Mouse (Mus musculus) thymus, postnatal 14 days (tissue): Measurements from ENCODE around the gene 9330159F19Rik.

Source experiments
- DNase-seq: peaks from one replicate; pipeline ENCODE4 v3.0.0; 2021

9330159F19Rik gene

DNA sequence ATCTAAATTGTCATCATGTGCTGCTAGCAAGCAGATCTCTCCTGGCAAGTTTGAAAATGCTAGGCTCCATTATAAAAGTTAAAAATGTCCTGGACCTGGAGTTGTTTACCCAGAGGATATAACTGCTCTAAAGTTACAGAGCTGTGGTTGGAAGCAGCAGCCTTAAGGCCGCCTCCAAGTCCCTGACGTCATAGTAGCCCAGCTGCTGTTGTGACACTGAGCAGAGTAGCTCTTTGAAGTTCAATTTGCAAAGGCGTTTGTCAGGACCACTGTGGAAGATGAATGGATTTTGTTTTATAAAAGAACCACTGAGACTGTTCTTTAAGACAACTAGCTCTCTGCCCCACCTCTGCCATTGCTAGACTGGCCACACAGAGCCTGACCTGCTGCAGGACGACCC, at the start of gene 9330159F19Rik:
TSS of gene 9330159F19Rik (plus strand) at position 154 of the 400 bp plus-strand sequence.
- DNase-seq = no peak

DNA sequence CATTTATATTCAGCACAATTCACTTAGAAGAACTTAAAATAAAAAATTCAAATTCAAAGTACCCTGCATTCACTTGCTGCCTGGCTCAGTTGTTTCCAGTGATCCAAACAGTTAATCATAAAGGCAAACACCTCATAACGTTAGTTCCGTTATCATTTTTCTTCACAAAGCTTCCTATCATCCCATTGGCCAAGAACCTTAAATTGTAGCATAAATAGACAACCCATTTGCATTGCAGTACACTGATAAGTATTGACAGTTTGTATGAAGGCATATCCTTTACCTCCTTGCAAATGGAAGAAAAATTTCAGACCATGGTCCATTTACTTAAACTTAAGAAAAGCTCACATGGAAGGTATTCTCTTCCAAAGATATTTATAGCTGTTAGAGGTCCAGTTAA, 49.7 kb upstream of the 9330159F19Rik start:
- no peak for DNase-seq

DNA sequence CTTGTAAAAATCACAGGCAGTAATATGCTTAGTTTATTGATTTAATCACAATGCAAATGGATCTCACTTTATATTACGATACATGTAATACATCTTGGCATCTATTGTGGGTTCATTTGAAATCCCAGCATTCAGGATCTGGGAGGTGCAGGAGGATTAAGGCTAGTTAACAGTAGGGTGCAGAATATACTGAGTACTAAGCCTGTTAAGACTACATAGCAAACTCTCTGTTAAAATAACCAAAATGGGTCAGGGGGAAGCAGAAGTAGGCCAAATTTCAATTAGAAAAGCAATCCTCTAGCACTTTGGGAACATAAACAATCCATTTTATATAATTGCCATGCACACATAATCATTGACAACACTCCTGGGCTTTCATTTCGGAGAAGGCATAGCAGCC, 37.6 kb upstream of the 9330159F19Rik start:
- DNase-seq = no peak

DNA sequence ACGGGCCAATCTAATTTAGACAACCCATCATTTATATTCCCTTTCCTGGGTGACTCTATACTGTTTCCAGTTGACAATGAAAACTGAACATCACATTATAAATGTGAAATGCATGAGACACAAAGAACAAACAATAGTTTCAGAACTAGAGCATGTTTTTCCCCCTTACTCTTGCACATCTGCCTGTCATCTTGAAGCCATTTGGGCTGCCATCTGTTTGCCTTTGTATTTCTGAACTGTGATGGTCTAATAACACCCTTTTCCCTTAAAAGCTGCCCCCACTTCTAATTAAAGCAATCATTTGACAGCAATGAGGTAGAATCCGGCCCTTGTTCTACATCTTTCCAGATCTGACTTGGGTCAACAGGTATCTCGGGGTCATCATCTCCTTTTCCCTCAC, 35.8 kb upstream of the 9330159F19Rik start:
- DNase-seq = no peak

DNA sequence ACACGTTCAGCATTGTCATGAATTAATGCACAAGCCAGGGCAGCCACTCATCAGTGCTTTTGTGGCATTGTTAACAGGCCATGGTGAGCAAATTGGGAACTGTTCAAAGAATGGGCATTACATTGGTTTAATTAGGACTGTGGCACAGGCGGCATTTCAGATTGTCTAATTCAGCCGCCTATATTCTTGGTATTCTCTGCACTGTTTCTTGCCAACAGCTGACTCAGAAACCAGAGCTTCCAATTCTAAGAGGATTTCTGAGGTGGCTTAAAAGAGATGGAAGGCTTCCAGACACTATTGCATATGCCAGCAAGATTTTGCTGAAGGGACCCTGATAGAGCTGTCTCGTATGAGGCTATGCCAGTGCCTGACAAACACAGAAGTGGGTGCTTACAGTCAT, 34.5 kb upstream of the 9330159F19Rik start:
- no peak for DNase-seq

DNA sequence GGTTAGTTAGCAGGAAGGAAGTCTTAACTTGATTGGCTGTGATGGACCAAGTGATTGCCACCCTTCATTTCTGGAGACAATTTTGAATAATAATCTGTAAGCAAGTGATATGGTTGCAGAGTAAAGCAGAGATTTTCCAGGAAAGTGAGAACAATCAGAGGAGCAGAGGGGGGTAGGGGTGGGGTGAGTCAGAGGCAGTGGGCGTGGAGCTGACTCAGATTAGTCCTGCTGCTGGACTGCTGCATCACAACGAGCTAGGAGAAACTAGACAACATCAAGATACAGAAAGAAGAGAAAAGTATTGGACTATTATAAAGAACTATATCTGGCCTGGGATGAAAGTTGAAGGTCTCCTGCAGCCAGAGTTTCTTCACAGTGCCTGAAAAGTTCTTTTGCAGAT, 33.4 kb upstream of the 9330159F19Rik start:
- DNase-seq = no peak

DNA sequence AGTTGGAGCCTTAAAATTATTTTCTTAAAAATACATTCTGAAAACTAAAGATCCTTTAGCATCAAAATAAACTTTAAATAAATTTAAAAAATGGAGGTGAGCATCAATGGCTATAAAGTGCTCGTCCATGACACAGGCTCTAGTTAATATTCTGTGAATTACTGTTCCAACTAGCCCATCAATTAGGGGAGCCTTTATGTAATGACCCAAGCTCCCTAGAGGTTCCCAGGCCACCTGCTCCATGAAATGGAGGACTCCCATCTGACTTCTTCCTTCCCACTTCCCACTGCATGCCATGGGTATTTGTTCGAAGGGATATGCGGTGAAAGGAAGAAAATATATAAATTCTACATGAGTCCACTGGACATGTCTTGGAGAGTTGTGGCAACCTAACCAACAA, 31.2 kb upstream of the 9330159F19Rik start:
- DNase-seq = no peak

DNA sequence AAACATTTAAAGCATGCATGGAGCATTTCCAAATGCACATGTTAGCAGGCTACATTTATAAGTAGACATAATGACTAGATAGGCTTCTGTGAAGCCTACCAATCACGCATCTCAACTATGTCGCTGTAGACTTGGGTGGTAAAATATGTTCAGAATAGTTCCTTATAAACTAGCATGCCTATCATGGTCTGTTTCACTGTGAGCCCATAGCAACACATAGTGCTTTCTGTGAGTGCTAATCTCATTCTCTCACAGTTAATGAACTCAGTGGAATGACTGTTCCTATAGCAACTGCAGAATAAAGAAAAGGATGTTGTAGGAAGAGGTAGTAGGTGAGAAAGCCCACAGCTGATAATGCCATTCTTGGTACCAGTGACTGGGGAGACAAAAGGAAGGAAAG, 30.4 kb upstream of the 9330159F19Rik start:
- no peak for DNase-seq

DNA sequence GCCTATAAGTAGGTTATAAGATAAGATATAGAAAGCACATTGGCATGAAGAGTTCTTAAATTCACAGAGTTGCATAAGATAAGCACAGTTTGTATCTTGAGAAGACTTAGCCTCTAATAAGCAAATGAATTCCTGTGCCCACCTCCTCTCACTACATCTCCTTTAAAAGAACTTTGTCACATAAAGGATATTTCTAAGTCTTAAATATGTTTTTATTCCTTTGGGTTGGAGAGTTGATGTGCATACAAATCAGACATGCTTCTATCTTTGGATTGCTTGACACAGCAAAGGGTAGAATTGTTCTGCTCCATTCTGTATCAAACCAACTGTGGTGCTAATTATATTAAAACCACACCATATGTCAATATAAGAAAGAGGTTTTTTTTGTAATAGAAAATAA, 17.6 kb upstream of the 9330159F19Rik start:
- no peak for DNase-seq

DNA sequence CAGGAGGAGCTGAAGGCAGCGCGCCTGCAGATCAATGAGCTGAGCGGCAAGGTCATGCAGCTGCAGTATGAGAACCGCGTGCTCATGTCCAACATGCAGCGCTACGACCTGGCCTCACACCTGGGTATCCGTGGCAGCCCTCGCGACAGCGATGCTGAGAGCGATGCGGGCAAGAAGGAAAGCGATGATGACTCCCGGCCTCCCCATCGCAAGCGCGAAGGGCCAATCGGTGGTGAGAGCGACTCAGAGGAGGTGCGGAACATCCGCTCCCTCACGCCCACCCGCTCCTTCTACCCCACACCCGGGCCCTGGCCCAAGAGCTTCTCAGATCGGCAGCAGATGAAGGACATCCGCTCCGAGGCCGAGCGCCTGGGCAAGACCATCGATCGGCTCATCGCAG, 14.6 kb upstream of the 9330159F19Rik start:
- no peak for DNase-seq

DNA sequence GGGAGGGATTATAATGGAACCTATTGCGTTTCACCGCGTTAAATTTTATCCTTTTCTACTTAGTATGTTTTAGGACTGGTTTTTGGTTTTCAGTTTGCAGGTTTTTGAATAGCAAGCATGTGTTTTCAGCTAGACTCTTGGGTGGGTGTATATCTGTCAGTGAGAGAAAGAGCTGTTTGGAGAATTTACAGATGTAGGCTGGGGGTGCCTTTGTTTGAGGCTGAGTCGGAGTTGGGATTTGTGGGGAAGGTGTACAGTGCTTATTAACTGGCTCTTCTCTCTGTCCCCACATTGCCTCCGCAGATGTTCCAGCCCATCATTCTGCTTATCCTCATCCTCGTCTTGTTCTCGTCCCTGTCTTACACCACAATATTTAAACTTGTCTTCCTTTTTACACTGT, 12.8 kb upstream of the 9330159F19Rik start, which contains the start of gene Gm49353:
TSS of gene Gm49353 (plus strand) at position 313 of the 400 bp plus-strand sequence.
- no peak for DNase-seq

DNA sequence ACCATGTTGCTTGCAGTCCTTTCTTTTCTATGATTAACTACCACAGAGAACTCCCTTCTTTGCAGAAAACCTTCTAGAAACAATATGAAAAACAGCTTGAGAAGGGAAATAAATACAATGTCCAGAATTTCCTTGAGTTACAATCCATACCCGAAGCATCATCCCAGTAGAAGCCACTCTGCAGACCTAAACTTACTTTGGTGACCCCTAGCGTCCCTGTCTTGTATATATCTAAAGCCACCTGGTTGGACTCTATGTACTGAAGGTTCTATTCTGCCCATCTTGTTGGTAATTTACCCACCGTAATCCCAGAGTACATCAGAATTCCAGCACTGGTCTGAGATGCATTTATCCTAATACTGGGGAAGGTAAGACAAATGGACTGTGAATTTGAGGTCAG, 11.6 kb upstream of the 9330159F19Rik start:
- no peak for DNase-seq

DNA sequence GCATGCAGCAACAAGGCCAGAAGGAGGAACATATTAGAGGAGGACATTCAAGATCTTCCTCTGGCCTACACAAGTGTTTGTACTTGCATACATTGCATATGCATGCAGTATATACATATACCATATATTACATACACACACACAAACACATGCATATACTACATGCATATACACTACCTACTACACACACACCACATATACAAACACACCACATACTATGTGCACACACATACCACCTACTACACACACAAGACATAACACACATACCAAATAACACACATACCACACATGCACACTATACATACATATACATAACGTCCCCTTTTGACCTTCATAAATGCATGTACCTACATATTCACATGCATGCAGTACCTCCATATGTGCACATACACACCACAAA, 10.8 kb upstream of the 9330159F19Rik start:
- no peak for DNase-seq

DNA sequence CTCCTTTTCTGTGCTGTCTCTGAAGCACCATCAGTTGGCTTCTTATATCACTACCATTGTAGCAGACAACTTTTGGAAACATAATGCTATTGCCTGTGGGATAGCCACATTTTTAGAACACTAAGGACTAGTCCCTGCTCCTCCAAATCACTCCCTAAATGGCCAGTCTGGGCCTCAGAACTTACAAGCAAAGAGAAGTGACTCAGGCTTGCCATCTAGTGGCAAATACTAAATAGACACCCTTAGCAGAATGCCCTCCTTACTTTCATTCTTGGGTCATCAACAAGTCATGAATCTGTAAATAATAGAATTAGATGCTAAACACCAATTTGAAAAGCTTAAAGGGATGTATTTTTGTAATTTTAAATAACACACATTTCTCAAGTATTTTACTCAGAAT, 4.7 kb upstream of the 9330159F19Rik start:
- no peak for DNase-seq

DNA sequence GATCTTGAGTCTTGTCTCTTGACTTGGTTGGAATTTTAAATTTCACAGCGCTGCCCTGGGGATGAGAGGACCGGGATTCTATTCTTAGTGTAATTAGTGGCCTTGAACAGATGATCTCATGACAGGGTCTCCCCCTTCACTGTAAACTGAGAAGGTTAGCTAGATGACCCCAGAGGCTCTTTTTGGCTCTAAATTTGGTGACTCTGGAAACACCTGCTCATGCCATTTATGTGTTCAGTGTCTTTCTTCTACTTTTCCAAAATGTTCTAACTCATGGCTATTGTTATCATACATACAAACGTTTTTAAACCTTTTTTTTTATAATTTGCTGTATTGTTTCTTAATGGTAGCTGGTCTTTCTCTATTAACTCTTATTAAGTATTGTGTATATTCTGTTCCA, 2.7 kb upstream of the 9330159F19Rik start:
- no peak for DNase-seq

DNA sequence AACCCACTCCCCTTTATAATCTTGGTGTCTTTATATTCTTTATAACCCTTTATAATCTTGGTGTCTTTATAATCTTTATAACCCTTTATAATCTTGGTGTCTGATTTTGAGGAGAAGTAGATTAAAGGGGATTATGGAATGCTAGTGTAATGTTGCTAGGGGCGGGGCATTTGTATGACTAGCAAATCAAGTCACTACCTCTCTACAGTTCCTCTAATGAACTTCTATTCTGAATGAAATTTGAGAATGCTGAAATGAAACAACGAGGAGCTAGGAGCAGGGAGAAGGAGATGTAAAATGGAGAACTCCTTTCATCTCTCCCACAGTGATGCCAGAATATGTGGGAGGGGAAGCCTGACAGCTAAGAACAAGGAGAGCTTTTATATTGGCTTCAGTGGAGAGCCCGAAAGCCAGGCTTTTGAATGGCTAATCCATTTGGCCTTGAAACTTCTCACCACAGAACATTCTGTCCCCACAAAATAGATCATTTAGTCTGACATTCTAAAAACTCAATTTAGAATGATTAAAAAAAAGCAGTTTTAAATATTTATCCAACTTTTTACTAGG, 2.2 kb downstream of the 9330159F19Rik start:
- DNase-seq = no peak

DNA sequence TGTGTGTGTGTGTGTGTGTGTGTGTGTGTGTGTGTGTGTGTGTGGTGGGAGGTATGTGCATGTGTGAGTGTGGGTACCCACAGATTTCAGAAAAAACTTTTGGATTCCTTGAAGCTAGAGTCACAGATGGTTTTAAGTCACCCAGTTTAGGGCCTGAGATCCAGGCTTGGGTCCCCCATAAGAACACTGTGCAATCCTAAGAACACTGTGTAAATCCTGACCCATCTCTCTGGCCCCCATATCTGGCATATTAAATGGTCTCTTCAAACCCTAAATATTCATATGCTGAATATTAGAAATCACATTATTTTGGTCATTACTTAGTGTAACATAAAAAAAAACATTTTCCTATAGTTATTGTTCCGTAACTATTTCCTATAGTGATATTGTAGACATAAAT, 5.6 kb downstream of the 9330159F19Rik start:
- no peak for DNase-seq

DNA sequence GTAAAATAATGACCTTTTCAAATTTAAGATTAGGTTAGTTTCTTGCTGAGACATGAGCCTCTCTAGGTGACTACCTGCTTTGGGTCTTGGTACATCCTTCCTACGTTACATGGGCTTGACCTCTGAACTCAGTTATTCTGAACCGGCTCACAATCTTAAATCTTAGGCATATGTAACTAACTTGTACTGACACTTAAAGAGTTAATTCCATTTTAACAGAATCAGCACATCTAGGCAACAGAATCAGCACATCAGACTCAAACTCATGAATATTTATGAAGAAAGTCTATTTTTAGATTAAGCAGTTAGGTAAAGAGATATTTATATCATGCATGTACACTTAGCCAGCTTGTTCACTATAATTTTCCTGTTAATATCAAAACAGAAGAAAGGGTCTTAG, 6.0 kb downstream of the 9330159F19Rik start:
- DNase-seq = no peak

DNA sequence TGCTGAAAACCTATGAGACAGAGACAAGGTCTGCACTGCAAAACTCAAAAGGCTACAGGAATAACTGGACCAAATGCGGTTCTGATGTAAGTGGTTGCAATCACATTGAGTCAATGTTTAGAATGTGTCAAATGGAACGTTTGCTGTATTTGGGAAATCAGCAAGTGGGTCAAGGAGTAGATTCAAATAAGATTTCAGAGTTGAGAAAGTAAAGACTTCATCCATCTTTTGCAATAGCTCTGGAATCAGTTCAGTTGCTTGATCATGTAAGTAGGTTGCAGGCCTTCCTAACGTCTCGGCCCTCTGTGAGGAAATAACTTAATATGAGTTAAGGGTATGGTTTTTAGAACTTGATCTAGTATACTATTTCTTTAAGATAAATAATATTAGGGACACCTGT, 13.9 kb downstream of the 9330159F19Rik start:
- no peak for DNase-seq

DNA sequence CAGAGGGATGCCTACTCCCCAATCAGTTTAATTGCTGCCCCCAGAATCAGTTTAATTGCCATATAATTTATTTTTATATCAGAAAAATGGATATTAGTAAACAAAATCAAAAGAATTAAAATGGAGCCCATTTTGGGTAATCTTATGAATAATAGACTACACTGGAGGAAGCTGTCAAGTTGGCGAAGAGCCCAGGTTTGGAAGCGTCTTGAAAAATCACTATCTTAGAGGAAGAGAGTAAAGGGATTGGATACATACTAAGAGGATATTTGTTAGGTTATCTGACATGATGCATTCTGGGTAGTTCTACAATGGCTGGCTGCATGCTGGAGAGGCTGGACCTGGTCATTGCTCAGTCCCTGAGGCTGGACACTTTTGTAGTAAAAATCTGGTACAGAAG, 19.8 kb downstream of the 9330159F19Rik start:
- no peak for DNase-seq
